Mouse (Mus musculus): ENCODE data around the gene Nt5c2. TPM values are rescaled to one million over a fixed set of nuclear protein-coding genes. Genes with fewer than 3 reads are reported as not detected.
"Not testable (repeated sequence)": the region's sequence is repeated elsewhere in the genome, so short reads cannot be mapped to it uniquely, and the experiment has no call there.

The Nt5c2 gene
- polyA plus RNA-seq, 1 experiment: 11.7 TPM

DNA sequence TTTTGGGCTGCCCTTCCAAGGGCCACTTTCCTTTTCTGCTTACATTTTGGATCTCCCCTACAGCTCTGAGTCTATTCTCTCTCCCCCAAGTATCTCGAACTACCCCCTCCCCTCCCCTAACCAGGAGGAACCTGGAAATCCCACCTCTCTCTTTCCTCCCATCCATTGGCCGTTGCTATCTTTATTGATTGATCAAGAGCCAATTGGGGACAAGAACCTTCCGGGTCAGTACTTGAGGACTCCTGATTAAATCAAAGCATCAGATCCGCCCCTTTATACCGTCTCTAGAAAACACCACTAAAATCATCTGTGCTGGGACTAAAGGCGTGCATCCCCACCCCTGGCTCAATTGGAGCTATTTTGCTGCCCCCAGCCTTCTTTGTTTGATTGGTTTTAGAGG, 33.5 kb downstream of the Nt5c2 start:
- Histone ChIP-seq H3K4me1 (peaks cover 95% of the 10 kb centered on the region), H3K9me3 (no peaks in the 10 kb centered on the region), H3K27me3 (replicated peaks) (no peaks in the 10 kb centered on the region), H3K36me3 (replicated peaks; ENCODE audit: low read length) (no peaks in the 10 kb centered on the region), H3K4me3 (replicated peaks) (no peak overlapping the region)
- TF ChIP-seq GATA1 (IDR thresholded peaks at IDR 0.05; ENCODE audit: borderline replicate concordance, low read length): no peak
- TF ChIP-seq FLI1 (IDR thresholded peaks at IDR 0.05; ENCODE audit: low read length): no peak

DNA sequence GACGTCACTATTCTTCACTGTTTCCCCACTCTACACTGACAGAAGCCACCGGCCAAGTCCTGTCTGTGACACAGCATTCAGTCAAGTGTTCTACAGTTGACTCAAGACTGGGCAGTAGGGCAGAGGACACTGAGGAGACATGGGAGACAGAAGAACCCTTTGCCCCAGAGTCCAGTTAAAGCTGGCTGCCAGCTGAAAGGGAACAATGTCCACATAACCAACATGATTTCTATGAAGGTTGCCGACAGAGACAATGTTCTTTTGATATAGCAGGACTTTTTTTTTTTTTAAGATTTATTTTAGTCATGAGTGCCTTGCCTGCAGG, 35.2 kb downstream of the Nt5c2 start:
- peak overlapping the region; percentile 79 for H3K4me3 ChIP-seq (replicated peaks)
- H3K4me1 ChIP-seq: peaks cover 93% of the 10 kb centered on the region
- no peaks in the 10 kb centered on the region for H3K27me3 ChIP-seq (replicated peaks)
- no peaks in the 10 kb centered on the region for H3K36me3 ChIP-seq (replicated peaks; ENCODE audit: low read length)
- TF ChIP-seq GATA1 (IDR thresholded peaks at IDR 0.05; ENCODE audit: borderline replicate concordance, low read length) (no peak), FLI1 (IDR thresholded peaks at IDR 0.05; ENCODE audit: low read length) (no peak)
- H3K9me3 ChIP-seq: no peaks in the 10 kb centered on the region

DNA sequence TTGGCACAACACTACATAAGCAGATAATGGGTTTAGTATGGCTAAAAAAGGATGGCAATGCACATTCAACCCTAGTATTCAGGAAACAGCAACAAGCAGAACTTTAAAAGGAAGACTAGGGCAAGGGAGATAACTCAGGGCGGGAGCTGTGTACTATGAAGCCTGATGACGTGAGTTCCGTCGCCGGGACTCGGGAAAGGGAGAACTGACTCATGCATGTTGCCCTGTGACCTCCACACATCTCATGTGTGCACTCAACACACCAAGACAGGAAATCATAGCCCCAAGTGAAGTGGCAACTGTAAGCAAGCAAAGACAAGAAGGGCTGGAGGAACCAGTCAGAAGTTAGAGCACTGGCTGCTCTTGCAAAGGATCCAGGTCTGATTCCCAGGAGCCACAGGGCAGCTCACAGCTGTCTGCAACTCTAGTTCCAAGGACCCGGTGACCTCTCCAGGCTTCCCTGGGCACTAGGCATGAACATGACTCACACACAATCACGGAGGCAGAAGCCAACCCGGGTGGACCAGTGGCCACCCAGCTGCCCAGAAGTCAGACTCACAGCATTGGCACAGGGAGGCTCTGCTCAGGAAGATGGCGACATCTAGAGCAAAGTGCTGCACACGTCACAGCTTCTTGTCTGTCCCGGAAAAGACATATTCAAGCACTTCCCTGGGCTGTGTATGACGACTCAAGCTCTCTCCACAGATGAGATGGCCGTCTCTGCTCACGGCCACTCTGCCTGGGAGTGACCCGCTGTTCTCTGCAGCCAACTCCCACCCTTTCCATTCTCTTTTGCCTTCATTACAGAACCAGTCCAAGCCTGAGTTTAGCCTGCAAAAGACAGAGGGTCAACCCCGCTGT, 35.8 kb downstream of the Nt5c2 start:
- H3K36me3 ChIP-seq (replicated peaks; ENCODE audit: low read length): no peaks in the 10 kb centered on the region
- no peaks in the 10 kb centered on the region for H3K27me3 ChIP-seq (replicated peaks)
- H3K4me3 ChIP-seq (replicated peaks): peak overlapping the region; percentile 79
- no peaks in the 10 kb centered on the region for H3K9me3 ChIP-seq
- peaks cover 90% of the 10 kb centered on the region for H3K4me1 ChIP-seq
- peak; percentile 73; the same call in 1 of the 3 replicates for TF ChIP-seq GATA1 (IDR thresholded peaks at IDR 0.05; ENCODE audit: borderline replicate concordance, low read length)
- TF ChIP-seq FLI1 (IDR thresholded peaks at IDR 0.05; ENCODE audit: low read length): no peak

DNA sequence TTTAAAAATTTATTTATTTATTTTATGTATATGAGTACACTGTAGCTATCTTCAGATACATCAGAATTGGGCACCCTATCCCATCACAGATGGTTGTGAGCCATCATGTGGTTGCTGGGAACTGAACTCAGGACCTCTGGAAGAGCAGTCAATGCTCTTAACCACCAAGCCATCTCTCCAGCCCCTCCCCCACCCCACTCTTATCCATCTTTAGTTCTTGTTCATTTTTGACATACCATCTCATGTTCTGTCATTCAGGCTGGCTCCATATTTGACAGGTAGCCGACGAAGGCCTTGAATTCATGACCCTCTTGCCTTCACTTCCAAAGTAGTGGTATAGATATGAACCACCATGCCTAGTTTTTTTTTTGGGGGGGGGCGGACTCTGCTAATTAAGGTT, 36.9 kb downstream of the Nt5c2 start:
- not testable (repeated sequence) for H3K36me3 ChIP-seq (replicated peaks; ENCODE audit: low read length); H3K4me3 ChIP-seq (replicated peaks); H3K9me3 ChIP-seq; H3K27me3 ChIP-seq (replicated peaks)
- H3K4me1 ChIP-seq: peaks cover 85% of the 10 kb centered on the region

DNA sequence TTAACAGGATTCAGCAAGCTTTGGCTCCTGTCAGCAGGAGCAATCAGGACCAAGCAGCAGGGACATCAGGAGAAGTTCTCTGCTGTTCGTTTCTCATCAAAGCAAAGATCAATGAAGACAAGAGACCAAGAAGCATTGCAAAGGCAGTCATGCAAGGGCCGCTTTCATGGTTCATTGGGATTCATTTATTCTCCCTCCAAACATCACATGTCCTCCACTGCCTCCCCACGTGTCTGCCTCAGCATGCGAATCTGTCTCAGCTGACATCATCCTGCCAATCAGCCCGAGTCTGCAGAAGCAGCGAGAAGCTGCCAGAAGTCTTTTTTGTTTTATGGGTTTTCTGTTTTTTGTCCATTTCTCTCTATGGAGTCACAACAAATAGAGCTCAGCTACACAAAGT, 37.5 kb downstream of the Nt5c2 start:
- Histone ChIP-seq H3K36me3 (replicated peaks; ENCODE audit: low read length) (no peaks in the 10 kb centered on the region), H3K9me3 (no peaks in the 10 kb centered on the region), H3K4me3 (replicated peaks) (peak overlapping the region; percentile 42), H3K27me3 (replicated peaks) (no peaks in the 10 kb centered on the region), H3K4me1 (peaks cover 85% of the 10 kb centered on the region)
- no peak for TF ChIP-seq FLI1 (IDR thresholded peaks at IDR 0.05; ENCODE audit: low read length)
- no peak for TF ChIP-seq GATA1 (IDR thresholded peaks at IDR 0.05; ENCODE audit: borderline replicate concordance, low read length)

DNA sequence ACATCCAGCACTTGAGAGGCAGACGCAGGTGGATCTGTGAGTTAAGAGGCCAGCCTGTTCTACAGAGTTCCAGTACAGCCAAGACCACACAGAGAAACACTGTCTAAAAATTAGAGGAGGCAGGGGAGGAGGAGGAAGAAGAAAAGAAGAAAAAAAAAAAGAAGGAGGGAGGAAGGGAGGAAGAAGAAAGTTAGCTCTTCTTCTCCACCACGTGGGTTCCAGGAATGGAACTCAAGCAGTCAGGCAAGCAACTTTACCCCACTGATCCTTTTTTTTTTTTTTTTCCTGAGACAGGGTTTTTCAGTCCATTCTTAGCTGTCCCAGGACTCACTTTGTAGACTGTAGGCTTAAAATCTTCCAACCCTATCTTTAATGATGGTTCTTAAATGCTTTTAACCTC, 38.2 kb downstream of the Nt5c2 start:
- Histone ChIP-seq H3K4me1 (peaks cover 85% of the 10 kb centered on the region), H3K4me3 (replicated peaks) (no peak overlapping the region), H3K9me3 (no peaks in the 10 kb centered on the region), H3K36me3 (replicated peaks; ENCODE audit: low read length) (no peaks in the 10 kb centered on the region), H3K27me3 (replicated peaks) (no peaks in the 10 kb centered on the region)
- TF ChIP-seq GATA1 (IDR thresholded peaks at IDR 0.05; ENCODE audit: borderline replicate concordance, low read length) (no peak), FLI1 (IDR thresholded peaks at IDR 0.05; ENCODE audit: low read length) (no peak)

DNA sequence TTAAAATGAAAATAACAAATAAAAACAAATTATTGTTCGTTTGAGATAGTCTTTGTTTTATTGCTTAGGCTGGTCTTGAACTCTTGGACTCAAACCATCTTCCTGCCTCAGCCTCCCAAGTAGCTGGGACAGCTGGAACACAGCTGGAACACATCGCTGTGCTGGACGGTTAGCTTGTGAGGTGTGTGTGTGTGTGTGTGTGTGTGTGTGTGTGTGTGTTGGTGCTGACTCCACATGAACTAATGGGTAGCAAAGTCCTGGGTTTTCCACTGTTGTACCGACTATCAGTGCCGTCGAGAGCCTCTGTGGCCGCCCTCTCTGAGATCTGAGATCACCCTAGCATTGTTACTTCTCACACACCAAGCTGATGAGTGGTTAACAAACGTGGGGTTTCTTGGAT, 39.0 kb downstream of the Nt5c2 start:
- Histone ChIP-seq H3K9me3 (no peaks in the 10 kb centered on the region), H3K27me3 (replicated peaks) (no peaks in the 10 kb centered on the region), H3K36me3 (replicated peaks; ENCODE audit: low read length) (no peaks in the 10 kb centered on the region), H3K4me3 (replicated peaks) (no peak overlapping the region), H3K4me1 (peaks cover 85% of the 10 kb centered on the region)
- TF ChIP-seq GATA1 (IDR thresholded peaks at IDR 0.05; ENCODE audit: borderline replicate concordance, low read length) (no peak), FLI1 (IDR thresholded peaks at IDR 0.05; ENCODE audit: low read length) (no peak)

DNA sequence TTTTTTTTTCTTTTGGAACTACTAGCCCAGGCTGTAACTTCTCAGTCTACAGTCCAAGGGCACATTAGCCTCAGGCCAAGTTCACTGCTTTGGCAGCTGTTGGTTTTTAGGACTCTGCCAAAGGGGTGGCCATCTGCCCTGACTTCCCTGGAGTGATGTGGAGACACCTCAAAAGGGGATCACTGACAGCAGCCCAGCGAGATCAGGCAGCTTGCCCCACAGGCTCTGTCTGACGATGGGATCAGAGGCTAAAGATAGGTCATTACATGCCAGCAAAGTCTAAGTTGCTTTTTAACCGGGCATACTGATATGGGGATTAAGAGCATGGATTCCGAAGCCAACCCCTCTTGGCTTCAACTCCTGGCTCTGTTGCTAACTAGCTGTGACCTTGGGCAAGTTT, 39.4 kb downstream of the Nt5c2 start:
- no peak overlapping the region for H3K4me3 ChIP-seq (replicated peaks)
- H3K27me3 ChIP-seq (replicated peaks): no peaks in the 10 kb centered on the region
- H3K9me3 ChIP-seq: no peaks in the 10 kb centered on the region
- no peaks in the 10 kb centered on the region for H3K36me3 ChIP-seq (replicated peaks; ENCODE audit: low read length)
- peaks cover 85% of the 10 kb centered on the region for H3K4me1 ChIP-seq
- no peak for TF ChIP-seq GATA1 (IDR thresholded peaks at IDR 0.05; ENCODE audit: borderline replicate concordance, low read length)
- no peak for TF ChIP-seq FLI1 (IDR thresholded peaks at IDR 0.05; ENCODE audit: low read length)

DNA sequence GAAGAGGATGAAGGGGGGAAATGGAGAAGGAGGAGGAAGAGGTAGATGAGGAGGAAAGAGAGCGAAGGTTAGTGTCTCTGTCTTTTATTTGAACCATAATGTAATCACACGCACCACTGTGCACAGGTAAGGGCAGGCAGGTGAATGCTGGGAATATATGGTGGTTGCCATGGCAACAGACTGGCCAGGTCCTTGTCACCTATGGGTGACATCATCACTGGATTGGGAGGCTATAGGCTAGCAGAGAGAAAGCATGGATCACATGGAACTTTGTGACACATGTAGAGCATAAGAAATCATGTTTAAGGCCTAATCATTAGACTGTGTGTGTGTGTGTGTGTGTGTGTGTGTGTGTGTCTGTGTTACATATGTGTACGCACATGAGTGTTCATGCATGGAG, 42.8 kb downstream of the Nt5c2 start:
- no peak for TF ChIP-seq GATA1 (IDR thresholded peaks at IDR 0.05; ENCODE audit: borderline replicate concordance, low read length)
- TF ChIP-seq FLI1 (IDR thresholded peaks at IDR 0.05; ENCODE audit: low read length): no peak
- Histone ChIP-seq H3K27me3 (replicated peaks) (no peaks in the 10 kb centered on the region), H3K9me3 (no peaks in the 10 kb centered on the region), H3K36me3 (replicated peaks; ENCODE audit: low read length) (no peaks in the 10 kb centered on the region), H3K4me1 (peaks cover 80% of the 10 kb centered on the region), H3K4me3 (replicated peaks) (no peak overlapping the region)

DNA sequence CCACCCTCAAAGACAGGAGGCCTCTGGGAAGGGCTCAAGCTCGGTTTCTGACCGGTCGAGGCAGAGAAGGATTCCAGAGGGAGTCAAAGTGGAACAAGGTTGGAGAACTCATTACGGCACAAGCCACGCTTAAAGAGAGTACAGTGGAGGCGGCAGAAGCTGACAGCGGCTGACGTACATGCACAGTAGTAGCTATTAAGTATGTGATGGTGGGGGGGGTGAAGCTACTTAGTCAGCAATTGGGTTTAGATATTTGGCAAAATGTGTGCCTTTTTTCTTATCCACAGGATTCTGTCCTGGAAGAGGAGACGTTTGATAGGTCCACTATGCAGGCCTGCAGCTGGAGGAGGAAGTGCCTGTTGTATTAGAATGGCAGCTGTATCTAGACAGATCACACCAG, 43.2 kb downstream of the Nt5c2 start:
- no peaks in the 10 kb centered on the region for H3K9me3 ChIP-seq
- H3K4me1 ChIP-seq: peaks cover 77% of the 10 kb centered on the region
- no peaks in the 10 kb centered on the region for H3K27me3 ChIP-seq (replicated peaks)
- TF ChIP-seq GATA1 (IDR thresholded peaks at IDR 0.05; ENCODE audit: borderline replicate concordance, low read length) (no peak), FLI1 (IDR thresholded peaks at IDR 0.05; ENCODE audit: low read length) (no peak)
- no peaks in the 10 kb centered on the region for H3K36me3 ChIP-seq (replicated peaks; ENCODE audit: low read length)
- no peak overlapping the region for H3K4me3 ChIP-seq (replicated peaks)
